ENCODE assay signal across 28 mouse cellular contexts in the genomic region with DNA sequence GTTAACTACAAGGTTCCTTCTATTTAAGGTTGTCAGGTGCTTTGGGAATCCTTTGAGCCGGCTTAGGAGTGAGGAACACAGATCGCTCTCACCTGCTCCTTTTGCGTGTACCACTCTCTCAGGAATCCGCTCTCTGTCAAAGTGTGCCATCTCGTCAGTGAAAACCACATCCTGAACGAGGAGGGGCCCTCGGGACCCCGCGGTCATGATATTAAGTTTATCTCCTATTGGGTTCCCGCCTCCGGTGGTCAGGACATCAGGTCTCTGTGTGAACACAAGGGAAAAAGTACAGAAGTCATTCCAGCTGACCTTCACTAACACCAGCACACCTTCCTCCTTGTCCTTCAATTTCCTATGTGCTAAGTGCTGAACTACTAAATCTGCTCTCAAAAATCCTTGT. TPM values are rescaled to one million over a fixed set of nuclear protein-coding genes. Genes with fewer than 3 reads are reported as not detected.
DNase-seq lines count a peak whose midpoint lies in the region; ATAC-seq and TF ChIP-seq lines count a peak whose summit lies in the region.
"Had no signal": no experiment of that assay in that cellular context is flagged by ENCODE, and none has a peak within 500 bp of the region (broad histone marks: within the 10 kb centered on the region; RNA-seq: fewer than 3 reads in every experiment).

No protein-coding gene starts in this region.

- H3K4me2 ChIP-seq in intestine, embryonic 16.5 days (ENCODE audit: low read depth, low read length) = no peak overlapping the region
- H3K4me2 ChIP-seq: embryonic facial prominence, embryonic 15.5 days; forebrain, embryonic 13.5 days; heart, embryonic 11.5 days; hindbrain, embryonic 14.5 days; limb, embryonic 15.5 days; lung, embryonic 14.5 days; midbrain, embryonic 12.5 days; neural tube, embryonic 13.5 days; stomach, embryonic 15.5 days had no signal

- H3K36me3 ChIP-seq in liver, adult 2 months (ENCODE audit: control insufficient read depth, insufficient read depth, low read length) = peaks cover 62% of the 10 kb centered on the region
- peaks cover 12% of the 10 kb centered on the region for H3K36me3 ChIP-seq in intestine, embryonic 16.5 days (ENCODE audit: control insufficient read depth, insufficient read depth, low read length)

- H3K4me3 ChIP-seq in liver, adult 2 months (ENCODE audit: insufficient read depth, low read depth, low read length) = peak overlapping the region; percentile 47
- no peak overlapping the region for H3K4me3 ChIP-seq in intestine, embryonic 16.5 days (ENCODE audit: low read length)
- H3K4me3 ChIP-seq: embryonic facial prominence, embryonic 10.5 days; embryonic facial prominence, embryonic 15.5 days; forebrain, embryonic 13.5 days; limb, embryonic 10.5 days; limb, embryonic 15.5 days; midbrain, embryonic 12.5 days; neural tube, embryonic 13.5 days; stomach, embryonic 15.5 days had no signal

- peak; percentile 57 for DNase-seq in liver, adult 2 months (ENCODE audit: extremely low read depth, low read depth, low spot score)
- no peak for DNase-seq in liver
- DNase-seq in T-cell, adult 2 months (ENCODE audit: low spot score) = peak; percentile 8
- peak; percentile 11 to 12 for DNase-seq in thymus, postnatal 10 days (ENCODE audit: low spot score in 2 of 2)
- no peak for DNase-seq in testis, postnatal 10 days (ENCODE audit: low spot score)
- no peak for DNase-seq in frontal cortex, postnatal 10 days (ENCODE audit: low spot score in 2 of 2)
- DNase-seq in adrenal gland, adult 8-10 months = no peak
- DNase-seq: cerebellum, adult 2 months; cerebellum, postnatal 25 days; gastrocnemius, postnatal 25 days; heart, adult 18-20 months; heart, postnatal 4 days; layer of hippocampus, adult 9-11 months; lung, embryonic 14.5 days; right cerebral cortex, postnatal 14 days had no signal

- H3K9me3 ChIP-seq in intestine, embryonic 16.5 days (ENCODE audit: control insufficient read depth, low read length) = no peaks in the 10 kb centered on the region
- H3K9me3 ChIP-seq: embryonic facial prominence, embryonic 10.5 days; embryonic facial prominence, embryonic 15.5 days; forebrain, embryonic 13.5 days; limb, embryonic 10.5 days; limb, embryonic 15.5 days; midbrain, embryonic 12.5 days; neural tube, embryonic 13.5 days; stomach, embryonic 15.5 days had no signal

- no peak for TF ChIP-seq CTCF in liver, adult 2 months (IDR thresholded peaks at IDR 0.05; ENCODE audit: low read depth, low read length)

- peaks cover 38% of the 10 kb centered on the region for H3K4me1 ChIP-seq in liver, adult 2 months (ENCODE audit: control insufficient read depth, insufficient read depth, low read length)
- peaks cover 4% of the 10 kb centered on the region; the same call in 1 of the 2 replicates for H3K4me1 ChIP-seq in intestine, embryonic 16.5 days (ENCODE audit: control insufficient read depth, insufficient read depth, low read length)
- H3K4me1 ChIP-seq: embryonic facial prominence, embryonic 15.5 days; forebrain, embryonic 13.5 days; limb, embryonic 10.5 days; limb, embryonic 15.5 days; midbrain, embryonic 12.5 days; stomach, embryonic 15.5 days had no signal

- TF ChIP-seq POLR2A in liver, adult 2 months (IDR thresholded peaks at IDR 0.05; ENCODE audit: extremely low read depth, insufficient read depth, low read length) = no peak

- WGBS in liver, adult 2 months = 36% methylated on average over 11 of the region's 11 CpGs
- 80% methylated on average over 11 of the region's 11 CpGs for WGBS in intestine, embryonic 16.5 days

- H3K27ac ChIP-seq in liver, adult 2 months (replicated peaks; ENCODE audit: insufficient read depth, low read depth, low read length) = peak overlapping the region; percentile 95
- H3K27ac ChIP-seq in intestine, embryonic 16.5 days (ENCODE audit: low read length) = peak overlapping the region; percentile 61
- H3K27ac ChIP-seq: embryonic facial prominence, embryonic 10.5 days; embryonic facial prominence, embryonic 15.5 days; forebrain, embryonic 13.5 days; hindbrain, embryonic 14.5 days; kidney, postnatal 0 days; limb, embryonic 10.5 days; limb, embryonic 15.5 days; midbrain, embryonic 12.5 days; neural tube, embryonic 13.5 days; stomach, embryonic 15.5 days had no signal

- peak overlapping the region; percentile 87 for H3K9ac ChIP-seq in liver, adult 2 months (ENCODE audit: low read depth, low read length)
- H3K9ac ChIP-seq in intestine, embryonic 16.5 days (ENCODE audit: low read depth, low read length) = no peak overlapping the region
- H3K9ac ChIP-seq: embryonic facial prominence, embryonic 15.5 days; forebrain, embryonic 13.5 days; hindbrain, embryonic 14.5 days; limb, embryonic 15.5 days; lung, embryonic 14.5 days; midbrain, embryonic 12.5 days; neural tube, embryonic 13.5 days; stomach, embryonic 15.5 days had no signal

- H3K79me2 ChIP-seq in liver, adult 2 months (ENCODE audit: control insufficient read depth, insufficient read depth, low read length) = peaks cover 29% of the 10 kb centered on the region; the same call in 1 of the 2 replicates

- H3K27me3 ChIP-seq in liver, adult 2 months (ENCODE audit: control insufficient read depth, insufficient read depth, low read length) = no peaks in the 10 kb centered on the region
- H3K27me3 ChIP-seq in intestine, embryonic 16.5 days (replicated peaks; ENCODE audit: control insufficient read depth, insufficient read depth, low read length) = no peaks in the 10 kb centered on the region
- H3K27me3 ChIP-seq: embryonic facial prominence, embryonic 15.5 days; forebrain, embryonic 13.5 days; limb, embryonic 15.5 days; midbrain, embryonic 12.5 days; neural tube, embryonic 13.5 days; stomach, embryonic 15.5 days had no signal

- ATAC-seq in intestine, embryonic 16.5 days = no peak
- ATAC-seq: CD4-positive, CD25-positive, alpha-beta regulatory T cell, adult 4 months; forebrain, embryonic 13.5 days had no signal

RNA-seq across cellular contexts. Expression of a gene that starts 8.3 kb away (rescaled TPM):
- total RNA-seq in liver, adult 2 months (2014; rRNA removed) = 1,807 and 1,852 TPM in 2 replicates
- polyA plus RNA-seq in liver, adult 2 months (2012; rRNA removed) = 1,476 and 1,516 TPM in 2 replicates
- polyA plus RNA-seq in intestine, embryonic 16.5 days (2015; fragmentation: Nextera tagmentation; extraction: Ambion mirVana) = 169 and 195 TPM in 2 replicates
- 100 to 1,000 TPM; 149 to 361 (median 282) TPM for total RNA-seq in adrenal gland, adult 8-10 months (2022)

Comparison
In these comparisons a context has a peak if more than half of its experiments do, and no peak if none do; other contexts are left out.
1. DNase-seq: peak in liver, adult 2 months (single experiment), T-cell, adult 2 months (single experiment) and thymus, postnatal 10 days (2 of 2); none in liver (single experiment), testis, postnatal 10 days (single experiment), frontal cortex, postnatal 10 days (0 of 2) and adrenal gland, adult 8-10 months (single experiment).